Mouse (Mus musculus) limb, embryonic 14.5 days (tissue): ENCODE results near the gene Bex1. TPM values are rescaled to one million over a fixed set of nuclear protein-coding genes. Genes with fewer than 3 reads are reported as not detected.
"Not testable (repeated sequence)": the region's sequence is repeated elsewhere in the genome, so short reads cannot be mapped to it uniquely, and the experiment has no call there.

Source experiments
- ATAC-seq: fragments of 200-750 bp; cut with Nextera tagmentation; 2 replicates; pipeline ENCODE4 v1.8.0; 2017; ENCODE audit warnings: low read depth, moderate number of reproducible peaks, moderate TSS enrichment; ENCODE audit not compliant: low FRiP score
- DNase-seq: peaks from one replicate; pipeline ENCODE4 v3.0.0-alpha.2; 2015; ENCODE audit warnings: low spot score
- H3K27ac ChIP-seq: fragments of 300-500 bp; sonication (generic); replicated peaks from 2 replicates; pipeline ENCODE4 v1.5.1; 2014; ENCODE audit warnings: low read depth, mild to moderate bottlenecking, low read length, moderate library complexity, mixed read lengths
- H3K27me3 ChIP-seq: fragments of 300-500 bp; sonication (generic); 2 replicates; pipeline ENCODE4 v1.6.1; 2014; ENCODE audit warnings: low read length, mixed read lengths; ENCODE audit not compliant: control insufficient read depth, insufficient read depth
- H3K36me3 ChIP-seq: fragments of 300-500 bp; sonication (generic); 2 replicates; pipeline ENCODE4 v1.6.1; 2014; ENCODE audit warnings: mild to moderate bottlenecking, low read length, moderate library complexity, mixed read lengths; ENCODE audit not compliant: control insufficient read depth, insufficient read depth
- H3K4me1 ChIP-seq: fragments of 300-500 bp; sonication (generic); 2 replicates; pipeline ENCODE4 v1.6.1; 2014; ENCODE audit warnings: antibody characterized with exemption, low read length, mixed read lengths; ENCODE audit not compliant: control insufficient read depth, insufficient read depth
- H3K4me2 ChIP-seq: fragments of 300-500 bp; sonication (generic); replicated peaks from 2 replicates; pipeline ENCODE4 v1.6.1; 2014; ENCODE audit warnings: low read depth, mild to moderate bottlenecking, low read length, moderate library complexity; ENCODE audit not compliant: severe bottlenecking
- H3K4me3 ChIP-seq: fragments of 300-500 bp; sonication (generic); replicated peaks from 2 replicates; pipeline ENCODE4 v1.5.1; 2014; ENCODE audit warnings: low read length
- H3K9ac ChIP-seq: fragments of 300-500 bp; sonication (generic); 2 replicates; pipeline ENCODE4 v1.6.1; 2014; ENCODE audit warnings: mild to moderate bottlenecking, low read depth, low read length, moderate library complexity; ENCODE audit not compliant: severe bottlenecking
- H3K9me3 ChIP-seq: fragments of 300-500 bp; sonication (generic); 2 replicates; pipeline ENCODE4 v1.6.1; 2016; ENCODE audit warnings: low read length; ENCODE audit not compliant: control insufficient read depth
- POLR2A ChIP-seq: fragments of 200-500 bp; IDR thresholded peaks from 2 replicates; pipeline ENCODE4 v1.8.0; 2012; ENCODE audit warnings: inconsistent platforms, mild to moderate bottlenecking, moderate library complexity, borderline replicate concordance; ENCODE audit not compliant: insufficient read depth, insufficient read length; ENCODE audit errors: extremely low read depth
- WGBS: fragments of 180-500 bp; shearing (Covaris S2); extraction: QIAGEN DNeasy Blood & Tissue Kit; methylation state at CpG from one replicate; pipeline ENCODE4 v1.1.7; 2014; 5-methylcytosine and 5-hydroxymethylcytosine counted together
- polyA plus RNA-seq, 2 experiments: library from polyadenylated mRNA; depleted of rRNA in 1 of 2; stranded (reverse) in 1 of 2; unstranded in 1 of 2; fragments of >200 nt; fragmentation: Nextera tagmentation in 1 of 2; extraction: Ambion mirVana in 1 of 2; gene quantifications; 2 replicates each; pipeline versions ENCODE4 v1.2.1 to v1.2.3; 2012 to 2014

Gene Bex1
- 68.3 and 112 TPM in 2 replicates for polyA plus RNA-seq (2012; rRNA removed)
- 83.7 and 92.3 TPM in 2 replicates for polyA plus RNA-seq (2014; fragmentation: Nextera tagmentation; extraction: Ambion mirVana)

DNA sequence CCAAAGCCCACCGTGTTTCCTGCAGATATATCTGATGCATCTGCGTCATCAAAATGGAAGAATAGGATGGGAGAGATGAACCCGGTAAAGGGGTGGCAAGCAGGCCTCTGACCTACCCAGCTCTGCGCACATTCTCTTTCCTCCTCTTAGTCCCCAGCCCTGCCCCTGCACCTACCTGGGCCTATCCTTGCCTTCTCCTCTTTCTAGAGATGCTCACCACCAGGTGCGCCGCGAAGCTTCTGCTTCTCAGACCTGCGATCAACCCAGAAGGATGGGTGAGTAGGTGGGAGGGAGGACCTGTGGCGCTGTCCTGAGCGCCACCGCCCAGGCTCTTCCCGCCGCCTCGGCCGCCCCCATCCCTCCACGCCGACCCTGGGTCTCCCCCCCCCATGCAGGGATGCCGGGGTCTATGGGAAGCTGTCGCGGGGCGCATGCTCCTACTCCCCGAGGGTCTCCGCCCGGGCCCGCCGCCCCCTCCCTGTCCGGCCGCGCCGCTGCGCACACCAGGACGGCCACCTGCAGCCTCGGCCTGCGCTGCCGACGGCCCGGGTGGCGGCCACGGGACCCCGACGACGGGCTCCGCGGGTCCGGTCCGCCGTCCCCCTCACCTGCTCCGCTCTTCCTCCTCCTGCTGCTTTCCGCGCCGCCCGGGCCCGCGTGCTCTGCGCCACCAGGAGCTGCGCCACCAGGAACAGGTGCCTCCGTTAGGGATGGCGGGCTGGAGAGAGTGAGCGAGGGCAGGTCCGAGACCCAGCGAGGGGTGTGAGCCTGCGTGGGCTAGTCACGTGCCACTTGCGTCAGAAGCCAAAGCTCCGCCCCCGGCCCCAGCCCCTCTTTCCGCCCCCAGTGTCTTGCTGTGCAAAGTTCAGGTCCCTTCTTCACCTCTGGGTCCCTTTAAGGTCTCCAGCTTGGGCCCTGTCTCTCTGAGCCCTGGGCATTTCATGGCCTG lies at the start of gene Bex1, which contains the start of gene Tceal7:
Gene Bex1, minus strand, starts transcription at position 785 of the 949 bp plus-strand sequence.
Gene Tceal7, plus strand, starts transcription at position 51 of the 949 bp plus-strand sequence.
- peak; percentile 67 for ATAC-seq
- H3K4me3 ChIP-seq: peak within 1 kb of the TSS; percentile 28
- H3K4me1 ChIP-seq, H3K27ac ChIP-seq, H3K27me3 ChIP-seq, H3K9ac ChIP-seq, H3K9me3 ChIP-seq, DNase-seq, H3K36me3 ChIP-seq: not testable (repeated sequence)
- 30% methylated on average over 8 of the region's 67 CpGs for WGBS
- peak within 1 kb of the TSS; percentile 41 for H3K4me2 ChIP-seq

DNA sequence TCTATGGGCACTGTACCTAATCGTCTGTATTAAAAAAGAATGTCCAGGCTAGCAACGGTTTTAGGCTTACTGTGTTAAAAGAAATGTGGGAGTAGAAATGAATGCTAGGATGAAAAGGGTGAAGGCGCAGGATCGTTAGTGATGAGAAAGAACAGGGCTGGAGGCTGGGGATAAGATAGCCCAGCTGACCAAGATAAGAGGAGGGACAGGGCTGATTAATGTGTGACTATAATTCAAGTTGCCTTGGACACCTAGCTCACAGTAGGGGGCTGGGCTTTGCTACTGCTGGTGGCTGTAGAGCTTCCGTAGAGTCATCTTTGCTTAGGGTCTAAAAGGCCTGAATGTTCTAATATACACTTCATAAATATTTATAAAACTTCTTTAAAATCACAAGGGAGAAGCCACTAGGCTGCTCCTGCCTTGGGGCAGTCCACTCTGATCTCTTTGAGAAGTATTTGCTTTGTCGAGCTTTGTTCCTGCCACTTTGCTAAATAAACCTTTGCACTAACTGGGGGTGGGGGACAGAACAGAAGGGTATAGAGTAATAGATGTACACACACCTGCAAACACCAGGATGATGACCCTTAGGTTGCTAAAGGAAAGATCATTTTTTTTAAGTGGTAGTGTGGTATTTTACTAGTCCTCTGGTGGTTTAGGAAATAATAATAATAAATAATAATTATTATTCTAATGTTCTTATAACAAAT lies 36.9 kb upstream of the Bex1 start:
- Histone ChIP-seq H3K27ac (no peak overlapping the region), H3K9ac (no peak overlapping the region), H3K4me2 (no peak overlapping the region), H3K36me3 (peaks cover 6% of the 10 kb centered on the region; the same call in 1 of the 2 replicates), H3K9me3 (no peaks in the 10 kb centered on the region), H3K4me1 (no peaks in the 10 kb centered on the region), H3K4me3 (no peak overlapping the region), H3K27me3 (no peaks in the 10 kb centered on the region)
- TF ChIP-seq POLR2A: no peak
- 58% methylated on average over 6 of the region's 6 CpGs for WGBS
- no peak for ATAC-seq
- DNase-seq: no peak

DNA sequence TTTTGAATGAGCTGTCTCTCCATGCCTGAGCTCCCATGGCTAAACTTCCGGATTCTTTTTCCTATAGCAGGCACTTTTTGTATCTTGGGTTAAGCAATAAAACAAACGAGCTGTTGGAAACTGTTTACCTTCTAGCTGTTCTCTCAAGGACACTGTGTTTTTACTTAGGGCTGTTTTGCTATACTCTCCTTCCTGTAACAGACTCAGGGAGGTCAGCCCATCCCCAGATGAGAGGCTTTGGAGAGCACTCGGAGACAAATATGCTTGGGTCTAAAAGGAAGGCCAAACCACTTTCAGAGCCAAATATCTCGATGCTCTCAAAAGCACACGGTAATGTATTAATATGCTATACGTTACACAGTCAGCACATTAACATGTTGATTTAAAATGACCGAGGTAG lies 34.4 kb upstream of the Bex1 start:
- H3K4me2 ChIP-seq: no peak overlapping the region
- DNase-seq: no peak
- TF ChIP-seq POLR2A: no peak
- no peaks in the 10 kb centered on the region for H3K4me1 ChIP-seq
- H3K4me3 ChIP-seq: no peak overlapping the region
- WGBS: 76% methylated on average over 7 of the region's 7 CpGs
- peaks cover 11% of the 10 kb centered on the region; the same call in 1 of the 2 replicates for H3K36me3 ChIP-seq
- H3K9ac ChIP-seq: no peak overlapping the region
- no peaks in the 10 kb centered on the region for H3K9me3 ChIP-seq
- ATAC-seq: no peak
- no peaks in the 10 kb centered on the region for H3K27me3 ChIP-seq
- no peak overlapping the region for H3K27ac ChIP-seq

GRCm38 (mm10) chrX:136248811-136249210 lies 33.5 kb upstream of the Bex1 start:
- TF ChIP-seq POLR2A: no peak

DNA sequence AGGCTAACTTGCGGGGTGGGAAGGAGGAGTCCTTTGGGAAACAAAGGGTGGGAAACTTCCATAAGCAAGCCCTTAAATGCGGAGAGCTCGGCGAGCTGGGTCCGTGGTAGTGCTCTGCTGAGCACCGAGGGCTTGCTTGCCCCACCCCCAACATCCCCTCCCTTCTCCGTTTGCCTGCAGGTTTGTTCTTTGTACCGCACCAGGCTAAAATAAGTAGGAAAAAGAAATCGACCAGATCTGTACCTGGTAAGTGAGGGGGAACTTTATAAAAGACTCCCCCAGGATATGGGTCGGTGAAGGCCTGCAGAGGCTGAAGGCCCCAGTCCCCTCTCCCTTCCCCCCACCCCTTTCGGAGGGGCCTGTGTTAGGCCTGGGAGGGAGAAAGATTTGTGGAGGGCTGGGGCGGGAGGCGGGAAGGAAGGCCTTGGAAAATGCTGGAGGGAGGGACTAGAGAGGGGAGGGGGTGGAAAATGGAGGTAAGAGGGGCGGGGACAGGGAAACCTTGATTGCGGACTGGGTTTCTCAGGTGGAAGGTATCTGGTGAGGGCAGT lies 30.3 kb upstream of the Bex1 start:
- DNase-seq: peak; percentile 42

More at GRCm38 (mm10) chrX:136248811-136249210, 33.5 kb upstream of the Bex1 start:
- Histone ChIP-seq H3K9ac (no peak overlapping the region), H3K9me3 (no peaks in the 10 kb centered on the region), H3K4me3 (no peak overlapping the region), H3K4me2 (no peak overlapping the region), H3K27ac (no peak overlapping the region), H3K36me3 (peaks cover 11% of the 10 kb centered on the region; the same call in 1 of the 2 replicates), H3K27me3 (no peaks in the 10 kb centered on the region), H3K4me1 (no peaks in the 10 kb centered on the region)
- 62% methylated on average over 6 of the region's 6 CpGs for WGBS
- ATAC-seq: no peak
- no peak for DNase-seq

More for the DNA sequence above, 30.3 kb upstream of the Bex1 start:
- Histone ChIP-seq H3K4me3 (peak overlapping the region; percentile 43), H3K27me3 (no peaks in the 10 kb centered on the region), H3K4me1 (no peaks in the 10 kb centered on the region), H3K9me3 (no peaks in the 10 kb centered on the region), H3K4me2 (peak overlapping the region; percentile 42), H3K9ac (peak overlapping the region; percentile 71), H3K36me3 (peaks cover 11% of the 10 kb centered on the region; the same call in 1 of the 2 replicates), H3K27ac (peak overlapping the region; percentile 71)
- no peak for TF ChIP-seq POLR2A
- peak; percentile 56 for ATAC-seq
- WGBS: 17% methylated on average over 15 of the region's 15 CpGs
